ENCODE assay signal across 8 mouse cellular contexts in the genomic region with DNA sequence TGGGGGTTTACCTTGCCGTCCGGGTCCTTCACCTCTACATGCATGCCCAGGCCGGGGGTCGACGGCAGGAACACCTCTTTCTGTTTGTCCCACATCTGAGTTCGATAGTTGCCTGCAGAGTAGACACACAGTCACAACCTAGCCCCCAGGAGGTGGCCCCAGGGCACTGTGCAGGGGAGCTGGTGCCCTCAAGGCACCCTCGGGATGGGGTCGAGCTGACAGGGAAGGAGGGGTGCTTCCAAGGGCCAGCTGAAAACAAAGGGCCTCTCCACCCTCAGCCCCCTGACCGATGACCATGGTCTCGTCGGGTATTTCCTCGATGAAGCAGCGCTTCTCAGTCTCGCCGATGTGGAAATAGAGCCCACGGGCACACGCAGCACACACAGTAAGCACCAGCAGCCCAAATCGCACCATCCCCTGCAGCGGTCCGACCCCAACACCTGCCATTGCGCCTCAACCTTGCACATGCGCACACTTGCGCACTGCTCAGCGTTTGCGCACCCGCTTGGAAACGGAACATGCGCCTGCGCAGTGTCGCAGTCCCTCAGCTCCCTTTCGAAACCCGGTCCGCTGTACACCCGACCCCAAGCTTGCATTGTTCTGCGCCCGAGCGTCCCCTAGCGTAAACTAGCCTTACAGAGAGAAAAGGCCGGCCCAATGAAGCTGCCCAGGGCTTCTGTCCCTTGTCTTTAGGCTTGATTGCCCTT. TPM values are rescaled to one million over a fixed set of nuclear protein-coding genes. Genes with fewer than 3 reads are reported as not detected.
DNase-seq lines count a peak whose midpoint lies in the region; ATAC-seq and TF ChIP-seq lines count a peak whose summit lies in the region.

A gene (minus strand): TSS at position 484 of the 707 bp plus-strand sequence.

- H3K36me3 ChIP-seq in hindbrain, postnatal 0 days (ENCODE audit: insufficient read depth, low read length) = peaks cover 11% of the 10 kb centered on the region; the same call in 1 of the 2 replicates

- H3K4me2 ChIP-seq in hindbrain, postnatal 0 days (ENCODE audit: low read depth, low read length) = peak within 1 kb of the TSS; percentile 91

- peak; percentile 98 for ATAC-seq in common myeloid progenitor, adult 5-6 weeks (replicated peaks; ENCODE audit: low read depth, poor library complexity, severe bottlenecking)
- peak; percentile 97 for ATAC-seq in hindbrain, postnatal 0 days
- peak; percentile 96 for ATAC-seq in megakaryocyte, adult 5-6 weeks (ENCODE audit: poor library complexity, severe bottlenecking)

- peak within 1 kb of the TSS; percentile 87 for H3K4me3 ChIP-seq in gastrocnemius, adult 2 months
- H3K4me3 ChIP-seq in hindbrain, postnatal 0 days (ENCODE audit: low read length) = peak within 1 kb of the TSS; percentile 97
- peak within 1 kb of the TSS; percentile 99 for H3K4me3 ChIP-seq in left cerebral cortex, adult 2 months

- TF ChIP-seq CTCF in gastrocnemius, adult 2 months (IDR thresholded peaks at IDR 0.05) = peak; percentile 82
- peak; percentile 86 for TF ChIP-seq CTCF in hindbrain, postnatal 0 days (IDR thresholded peaks at IDR 0.05; ENCODE audit: low read depth)
- TF ChIP-seq CTCF in left cerebral cortex, adult 2 months (IDR thresholded peaks at IDR 0.05) = peak; percentile 78

- under 1% methylated on average over 39 of the region's 39 CpGs for WGBS in hindbrain, postnatal 0 days

- intact Hi-C loops in gastrocnemius, adult 2 months (cut with DNase I) = no loop called here
- intact Hi-C loops in left cerebral cortex, adult 2 months (cut with DNase I) = loop anchor here (2.0 kb wide), 1 partner anchor 16 kb away; a partner anchor contains a TSS

- peak within 1 kb of the TSS; percentile 93 for H3K27ac ChIP-seq in gastrocnemius, adult 2 months
- peak within 1 kb of the TSS; percentile 84 for H3K27ac ChIP-seq in hindbrain, postnatal 0 days
- peak within 1 kb of the TSS; percentile 92 for H3K27ac ChIP-seq in left cerebral cortex, adult 2 months

- no peaks in the 10 kb centered on the region for H3K9me3 ChIP-seq in hindbrain, postnatal 0 days (ENCODE audit: low read length)

- peak within 1 kb of the TSS; percentile 96 for H3K9ac ChIP-seq in hindbrain, postnatal 0 days (replicated peaks; ENCODE audit: low read length)

- no peaks in the 10 kb centered on the region for H3K27me3 ChIP-seq in hindbrain, postnatal 0 days (ENCODE audit: insufficient read depth, low read length)

- H3K4me1 ChIP-seq in hindbrain, postnatal 0 days (ENCODE audit: insufficient read depth, low read length) = 0 out of 2 replicates have a peak, but pooled peaks cover 15% of the 10 kb centered on the region

- DNase-seq in ZHBTc4 (ENCODE audit: low read depth, low spot score) = peak; percentile 98
- peak; percentile 99 for DNase-seq in gastrocnemius, adult 2 months
- peak; percentile 99 for DNase-seq in hindbrain, postnatal 0 days (ENCODE audit: low spot score)
- DNase-seq in left cerebral cortex, adult 2 months (ENCODE audit: extremely low spot score in 1 of 2, low spot score in 2 of 2) = peak; percentile 97
- DNase-seq in right cerebral cortex, adult 2 months (ENCODE audit: low spot score in 2 of 2) = peak; percentile 98 to 99
- DNase-seq in urinary bladder, postnatal 14 days (ENCODE audit: low spot score) = peak; percentile 99

RNA-seq across cellular contexts. Expression of the gene that starts here (rescaled TPM):
- 37.5 and 49.2 TPM in 2 replicates for total RNA-seq in common myeloid progenitor, adult 5-6 weeks (2017)
- total RNA-seq in gastrocnemius, adult 2 months (2021) = 10 to 100 TPM; 57.7 to 75.6 TPM
- total RNA-seq in hindbrain, postnatal 0 days (2014; rRNA removed) = 82.0 and 95.4 TPM in 2 replicates
- polyA plus RNA-seq in hindbrain, postnatal 0 days (2015; fragmentation: Nextera tagmentation; extraction: Ambion mirVana) = 103 and 114 TPM in 2 replicates
- total RNA-seq in left cerebral cortex, adult 2 months (2021) = 100 to 1,000 TPM in 1 of 2 experiments, 10 to 100 TPM in 1; 96.2 to 102 TPM
- 34.8 and 40.1 TPM in 2 replicates for total RNA-seq in megakaryocyte, adult 5-6 weeks (2015)
- 35.1 and 35.8 TPM in 2 replicates for total RNA-seq in megakaryocyte, adult 5-6 weeks (2017)

Comparison
In these comparisons a context has a peak if more than half of its experiments do, and no peak if none do; other contexts are left out.
1. Peak in every context shown above with its lines: DNase-seq, ATAC-seq, H3K4me3 ChIP-seq and H3K27ac ChIP-seq.